Mouse (Mus musculus) Patski (cell line): Measurements from ENCODE around the gene Fam227b. TPM values are rescaled to one million over a fixed set of nuclear protein-coding genes. Genes with fewer than 3 reads are reported as not detected.

Source experiments
- ATAC-seq: fragments of 100-300 bp; one replicate; pipeline ENCODE4 v1.8.0; 2021
- CTCF ChIA-PET: fragments of 350-600 bp; sonication (Branson Sonifier 250); formaldehyde crosslinking; loops from one replicate; lab custom pipeline; 2022; ENCODE audit warnings: inconsistent platforms; lab: Charles Lee
- POLR2A ChIA-PET: fragments of 350-600 bp; sonication (Branson Sonifier 250); formaldehyde crosslinking; loops from one replicate; lab custom pipeline; 2022; ENCODE audit warnings: antibody characterized with exemption, inconsistent platforms; lab: Charles Lee
- DNase-seq: peaks from one replicate; pipeline ENCODE4 v3.0.0-alpha.2; 2011; ENCODE audit warnings: low read depth, low spot score
- H3K27me3 ChIP-seq: fragments of 371-371 bp; one replicate; pipeline ENCODE4 v1.5.1; 2021
- CTCF ChIP-seq: fragments of 100-300 bp; IDR thresholded peaks from one replicate; pipeline ENCODE4 v1.5.1; 2021
- in situ Hi-C: fragments of 300-500 bp; cut with MboI; formaldehyde crosslinking; loops from 3 replicates; pipeline ENCODE4 v1.11.1; 2018; ENCODE audit warnings: low pct_unique_long_range_greater_than_20kb, mixed read lengths
- polyA plus RNA-seq: library from polyadenylated mRNA; unstranded; gene quantifications from one replicate; pipeline ENCODE4 v1.2.3, GENCODE M21; 2021

Fam227b gene
- polyA plus RNA-seq, 1 experiment from 2014 or later, result not detected

GRCm38 (mm10) chr2:125938993-125939642, 212.7 kb downstream of the Fam227b start:
- POLR2A ChIA-PET, result no interaction called here
- ATAC-seq (peak; percentile 17), DNase-seq (no peak)
- TF ChIP-seq CTCF, result no peak
- CTCF ChIA-PET, result interaction anchor here (0.8 to 1.2 kb wide), 4 partner anchors 9 to 46 kb away, joined by 3 read pairs; no protein-coding TSS in a partner anchor
- H3K27me3 ChIP-seq, result no peaks in the 10 kb centered on the region
- in situ Hi-C loops, result no loop called here

- no peak for DNase-seq
- CTCF ChIA-PET, result interaction anchor here (0.6 to 1.9 kb wide), 3 partner anchors 12 to 98 kb away, joined by 3 to 4 read pairs (median 3); partner anchors contain the start of gene Fgf7
Measured at GRCm38 (mm10) chr2:125936396-125936795, 215.4 kb downstream of the Fam227b start.

GRCm38 (mm10) chr2:125933977-125934376, 217.8 kb downstream of the Fam227b start:
- POLR2A ChIA-PET, result no interaction called here
- DNase-seq (no peak), ATAC-seq (no peak)
- no peaks in the 10 kb centered on the region for H3K27me3 ChIP-seq
- TF ChIP-seq CTCF, result no peak
- CTCF ChIA-PET, result no interaction called here
- in situ Hi-C loops, result no loop called here

More at GRCm38 (mm10) chr2:125936396-125936795, 215.4 kb downstream of the Fam227b start:
- ATAC-seq, result no peak
- in situ Hi-C loops, result no loop called here
- POLR2A ChIA-PET, result no interaction called here
- H3K27me3 ChIP-seq, result no peaks in the 10 kb centered on the region
- peak; percentile 44 for TF ChIP-seq CTCF

Other genes starting within 250 kb of the Fam227b start
- gene Fgf7, start 117.3 kb downstream of the Fam227b start, polyA plus RNA-seq, result 5.9 TPM
- gene Dtwd1, start 137 bp upstream of the Fam227b start, polyA plus RNA-seq, result 21.4 TPM
- gene Gm17555, start 63.1 kb upstream of the Fam227b start, polyA plus RNA-seq, result not detected